Mouse (Mus musculus): ENCODE results near the gene Fbxw4. TPM values are rescaled to one million over a fixed set of nuclear protein-coding genes. Genes with fewer than 3 reads are reported as not detected.

Gene Fbxw4
- polyA plus RNA-seq, 1 experiment: 47.7 TPM

DNA sequence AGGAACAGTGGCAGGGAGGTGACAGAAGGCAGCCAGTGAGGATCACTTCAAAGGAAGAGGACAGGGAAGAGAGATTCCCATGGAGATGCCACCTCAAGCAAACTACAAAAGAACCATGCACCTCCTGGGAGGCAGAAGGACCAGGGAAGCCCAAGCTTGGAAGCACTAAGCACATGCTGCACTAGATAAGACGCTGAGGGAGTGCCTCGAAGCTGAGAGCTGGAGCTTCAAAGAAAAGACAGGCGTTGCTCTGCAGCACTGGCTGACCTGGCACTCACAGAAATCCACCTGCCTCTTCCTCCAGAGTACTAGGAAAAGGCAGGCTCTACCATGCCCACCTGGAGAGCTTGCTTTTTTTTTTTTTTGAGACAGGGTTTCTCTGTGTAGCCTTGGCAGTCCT lies 33.1 kb downstream of the Fbxw4 start:
- TF ChIP-seq POLR2A (IDR thresholded peaks at IDR 0.05; ENCODE audit: borderline replicate concordance, extremely low read depth, insufficient read depth, insufficient read length, poor library complexity, severe bottlenecking): no peak
- no peak for TF ChIP-seq CTCF (IDR thresholded peaks at IDR 0.05; ENCODE audit: borderline replicate concordance, extremely low read depth, insufficient read depth, insufficient read length)
- DNase-seq (ENCODE audit: low read depth): no peak

GRCm38 (mm10) chr19:45623710-45624109 lies 36.4 kb downstream of the Fbxw4 start:
- TF ChIP-seq CTCF (IDR thresholded peaks at IDR 0.05; ENCODE audit: borderline replicate concordance, extremely low read depth, insufficient read depth, insufficient read length) (no peak), POLR2A (IDR thresholded peaks at IDR 0.05; ENCODE audit: borderline replicate concordance, extremely low read depth, insufficient read depth, insufficient read length, poor library complexity, severe bottlenecking) (no peak)
- no peak for DNase-seq (ENCODE audit: low read depth)

- TF ChIP-seq CTCF (IDR thresholded peaks at IDR 0.05; ENCODE audit: borderline replicate concordance, extremely low read depth, insufficient read depth, insufficient read length) (no peak), POLR2A (IDR thresholded peaks at IDR 0.05; ENCODE audit: borderline replicate concordance, extremely low read depth, insufficient read depth, insufficient read length, poor library complexity, severe bottlenecking) (no peak)
- DNase-seq (ENCODE audit: low read depth): no peak
These were observed 38.0 kb downstream of the Fbxw4 start for GRCm38 (mm10) chr19:45622144-45622543.

- TF ChIP-seq CTCF (IDR thresholded peaks at IDR 0.05; ENCODE audit: borderline replicate concordance, extremely low read depth, insufficient read depth, insufficient read length) (no peak), POLR2A (IDR thresholded peaks at IDR 0.05; ENCODE audit: borderline replicate concordance, extremely low read depth, insufficient read depth, insufficient read length, poor library complexity, severe bottlenecking) (no peak)
- no peak for DNase-seq (ENCODE audit: low read depth)
These were observed 39.1 kb downstream of the Fbxw4 start for GRCm38 (mm10) chr19:45621061-45621460.

GRCm38 (mm10) chr19:45619744-45620501 lies 40.2 kb downstream of the Fbxw4 start:
- no peak for TF ChIP-seq POLR2A (IDR thresholded peaks at IDR 0.05; ENCODE audit: borderline replicate concordance, extremely low read depth, insufficient read depth, insufficient read length, poor library complexity, severe bottlenecking)
- no peak for TF ChIP-seq CTCF (IDR thresholded peaks at IDR 0.05; ENCODE audit: borderline replicate concordance, extremely low read depth, insufficient read depth, insufficient read length)
- no peak for DNase-seq (ENCODE audit: low read depth)

- TF ChIP-seq POLR2A (IDR thresholded peaks at IDR 0.05; ENCODE audit: borderline replicate concordance, extremely low read depth, insufficient read depth, insufficient read length, poor library complexity, severe bottlenecking): no peak
- no peak for TF ChIP-seq CTCF (IDR thresholded peaks at IDR 0.05; ENCODE audit: borderline replicate concordance, extremely low read depth, insufficient read depth, insufficient read length)
- DNase-seq (ENCODE audit: low read depth): no peak
These were observed 41.9 kb downstream of the Fbxw4 start for GRCm38 (mm10) chr19:45618184-45618583.

DNA sequence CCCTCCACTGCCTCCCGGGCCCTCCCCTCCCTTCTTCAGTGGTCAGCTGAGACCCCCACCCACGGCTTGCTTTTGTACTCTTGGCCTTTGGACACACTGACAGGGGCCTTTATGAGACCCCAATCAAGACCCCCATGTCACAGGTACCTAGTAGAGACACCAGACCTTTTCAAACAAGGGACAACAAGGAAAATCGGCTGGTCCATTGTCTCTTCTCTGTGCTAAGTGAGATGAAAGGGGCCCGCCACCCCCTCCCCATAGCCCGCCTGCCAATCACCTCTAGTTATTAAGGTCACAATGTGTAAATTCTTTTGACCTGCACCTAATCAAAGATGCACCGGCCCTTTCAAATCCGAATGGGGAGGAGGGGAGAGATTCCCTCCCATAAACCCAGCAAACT lies 43.4 kb downstream of the Fbxw4 start:
- TF ChIP-seq CTCF (IDR thresholded peaks at IDR 0.05; ENCODE audit: borderline replicate concordance, extremely low read depth, insufficient read depth, insufficient read length): no peak
- TF ChIP-seq POLR2A (IDR thresholded peaks at IDR 0.05; ENCODE audit: borderline replicate concordance, extremely low read depth, insufficient read depth, insufficient read length, poor library complexity, severe bottlenecking): no peak

DNA sequence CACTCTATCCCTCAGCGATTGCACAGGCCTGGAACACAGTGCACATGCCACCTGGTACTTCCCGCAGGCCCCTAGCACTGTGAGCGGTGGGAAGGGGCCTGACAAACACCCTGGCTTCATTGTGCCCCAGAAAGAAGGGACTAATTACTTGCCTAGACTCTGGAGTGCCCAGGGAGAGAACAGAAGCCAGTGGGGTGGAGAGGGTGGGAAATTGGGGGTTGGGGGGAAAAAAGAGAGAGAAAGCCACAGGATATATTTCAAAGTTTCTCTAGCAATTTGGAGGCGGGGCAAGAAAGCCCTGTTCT lies 43.9 kb downstream of the Fbxw4 start:
- no peak for TF ChIP-seq POLR2A (IDR thresholded peaks at IDR 0.05; ENCODE audit: borderline replicate concordance, extremely low read depth, insufficient read depth, insufficient read length, poor library complexity, severe bottlenecking)
- TF ChIP-seq CTCF (IDR thresholded peaks at IDR 0.05; ENCODE audit: borderline replicate concordance, extremely low read depth, insufficient read depth, insufficient read length): no peak
- DNase-seq (ENCODE audit: low read depth): peak; percentile 67

More for the DNA sequence above, 43.4 kb downstream of the Fbxw4 start:
- no peak for DNase-seq (ENCODE audit: low read depth)

DNA sequence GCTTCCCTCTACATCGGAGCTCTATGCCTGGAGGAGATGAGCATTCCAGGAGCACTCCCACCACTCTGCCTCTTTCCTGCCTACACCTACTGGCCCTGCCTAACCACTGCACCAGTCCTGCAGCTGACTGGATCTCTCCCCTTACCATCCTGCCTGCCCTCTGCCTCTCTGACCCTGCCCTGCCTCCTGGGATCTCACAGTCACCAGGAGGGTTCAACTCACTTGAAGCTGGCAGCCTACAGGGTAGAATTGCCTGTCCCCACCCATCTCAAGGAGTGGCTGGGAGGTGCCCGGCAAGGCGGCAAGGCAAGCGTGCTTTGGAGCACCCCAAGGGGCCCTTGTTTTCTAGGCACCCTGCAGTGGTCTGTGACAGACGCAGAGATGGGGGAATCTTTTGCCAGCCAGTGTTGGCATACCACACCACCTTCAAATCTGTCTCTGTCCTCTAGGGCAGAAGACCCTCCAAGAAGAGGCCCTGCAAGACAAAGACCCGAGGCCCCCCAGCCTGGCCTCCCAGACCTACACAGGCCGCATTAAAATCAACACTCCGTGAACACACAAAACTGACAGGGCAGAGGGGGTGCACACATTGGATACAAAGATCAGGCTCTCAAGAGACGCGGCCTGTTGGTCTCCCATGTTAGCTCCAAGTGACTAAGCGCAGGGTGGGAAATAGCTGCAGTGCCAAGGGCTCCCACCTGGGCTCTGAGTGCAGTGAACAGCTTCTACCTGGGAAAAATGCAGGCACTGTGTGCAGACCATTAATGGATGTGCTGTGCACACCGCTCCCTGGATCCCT lies 44.5 kb downstream of the Fbxw4 start:
- TF ChIP-seq CTCF (IDR thresholded peaks at IDR 0.05; ENCODE audit: borderline replicate concordance, extremely low read depth, insufficient read depth, insufficient read length) (no peak), POLR2A (IDR thresholded peaks at IDR 0.05; ENCODE audit: borderline replicate concordance, extremely low read depth, insufficient read depth, insufficient read length, poor library complexity, severe bottlenecking) (no peak)
- DNase-seq (ENCODE audit: low read depth): no peak

GRCm38 (mm10) chr19:45614928-45615327 lies 45.2 kb downstream of the Fbxw4 start:
- DNase-seq (ENCODE audit: low read depth): peak; percentile 73
- no peak for TF ChIP-seq CTCF (IDR thresholded peaks at IDR 0.05; ENCODE audit: borderline replicate concordance, extremely low read depth, insufficient read depth, insufficient read length)
- no peak for TF ChIP-seq POLR2A (IDR thresholded peaks at IDR 0.05; ENCODE audit: borderline replicate concordance, extremely low read depth, insufficient read depth, insufficient read length, poor library complexity, severe bottlenecking)

GRCm38 (mm10) chr19:45614375-45614774 lies 45.7 kb downstream of the Fbxw4 start:
- TF ChIP-seq POLR2A (IDR thresholded peaks at IDR 0.05; ENCODE audit: borderline replicate concordance, extremely low read depth, insufficient read depth, insufficient read length, poor library complexity, severe bottlenecking) (no peak), CTCF (IDR thresholded peaks at IDR 0.05; ENCODE audit: borderline replicate concordance, extremely low read depth, insufficient read depth, insufficient read length) (no peak)
- DNase-seq (ENCODE audit: low read depth): peak; percentile 66
